Mouse (Mus musculus) heart, adult 2 months (tissue): ENCODE measurements around the gene Nfic. TPM values are rescaled to one million over a fixed set of nuclear protein-coding genes. Genes with fewer than 3 reads are reported as not detected.

ENCODE experiments used
- DNase-seq, 2 experiments: peaks; one replicate each; pipeline ENCODE4 v3.0.0; 2021
- H3K27ac ChIP-seq: fragments of 200-600 bp; 2 replicates; pipeline ENCODE4 v1.8.1; 2022
- H3K27me3 ChIP-seq: fragments of 200-500 bp; 2 replicates; pipeline ENCODE4 v1.6.1; 2012; ENCODE audit warnings: mild to moderate bottlenecking, low read length, inconsistent platforms, mixed read lengths; ENCODE audit not compliant: control insufficient read depth, insufficient read depth
- H3K36me3 ChIP-seq: fragments of 200-500 bp; 2 replicates; pipeline ENCODE4 v1.6.1; 2012; ENCODE audit warnings: low read length, inconsistent platforms; ENCODE audit not compliant: control insufficient read depth, insufficient read depth
- H3K4me1 ChIP-seq: fragments of 200-500 bp; 2 replicates; pipeline ENCODE4 v1.6.1; 2011; ENCODE audit warnings: low read length; ENCODE audit not compliant: control insufficient read depth, insufficient read depth
- H3K4me3 ChIP-seq: fragments of 200-600 bp; 2 replicates; pipeline ENCODE4 v1.8.1; 2022
- H3K79me2 ChIP-seq: fragments of 200-500 bp; replicated peaks from 2 replicates; pipeline ENCODE4 v1.6.1; 2012; ENCODE audit warnings: mild to moderate bottlenecking, inconsistent platforms, low read length, moderate library complexity, mixed read lengths; ENCODE audit not compliant: control insufficient read depth, insufficient read depth
- H3K9ac ChIP-seq: fragments of 200-500 bp; 2 replicates; pipeline ENCODE4 v1.6.1; 2012; ENCODE audit warnings: low read depth, mild to moderate bottlenecking, control low read depth, inconsistent platforms, low read length, mixed read lengths
- CTCF ChIP-seq: fragments of 200-600 bp; IDR thresholded peaks from 2 replicates; pipeline ENCODE4 v1.8.1; 2022; ENCODE audit warnings: antibody characterized with exemption, mild to moderate bottlenecking, moderate library complexity
- EP300 ChIP-seq: fragments of 200-500 bp; IDR thresholded peaks from 2 replicates; pipeline ENCODE4 v1.6.1; 2011; ENCODE audit warnings: low read depth, low read length, control low read depth; ENCODE audit not compliant: insufficient read depth
- POLR2A ChIP-seq: fragments of 200-500 bp; IDR thresholded peaks from 2 replicates; pipeline ENCODE4 v1.6.1; 2011; ENCODE audit warnings: mild to moderate bottlenecking, low read depth, low read length, control low read depth; ENCODE audit not compliant: insufficient read depth
- WGBS: fragments of 180-500 bp; shearing (Covaris S2); methylation state at CpG from one replicate; pipeline ENCODE4 v1.1.7; 2018; 5-methylcytosine and 5-hydroxymethylcytosine counted together
- intact Hi-C: fragments of 180-260 bp; cut with DNase I; formaldehyde crosslinking; loops from one replicate; pipeline ENCODE4 v1.15.1; 2025
- polyA plus RNA-seq: library from polyadenylated mRNA; depleted of rRNA; stranded (reverse); fragments of >200 nt; gene quantifications from 2 replicates; pipeline ENCODE4 v1.2.3, GENCODE M21; 2012
- total RNA-seq, 2 experiments: library from RNA; stranded (reverse); gene quantifications; 2 replicates each; pipeline ENCODE4 v1.2.3; 2021

Nfic gene
- total and polyA plus RNA-seq, 3 experiments = 80.1 to 104 (median 94.2) TPM

- intact Hi-C loops = loop anchor here (5.0 kb wide), 1 partner anchor 33 kb away; no protein-coding TSS in a partner anchor
- WGBS = 24% methylated on average over 8 of the region's 8 CpGs
- Histone ChIP-seq H3K79me2 (no peaks in the 10 kb centered on the region), H3K27ac (peak overlapping the region; percentile 91), H3K4me1 (peaks cover 60% of the 10 kb centered on the region), H3K27me3 (no peaks in the 10 kb centered on the region), H3K9ac (peak overlapping the region; percentile 7; the same call in 1 of the 2 replicates), H3K4me3 (no peak overlapping the region), H3K36me3 (peaks cover 27% of the 10 kb centered on the region)
- no peak for TF ChIP-seq EP300
- no peak for TF ChIP-seq CTCF
- TF ChIP-seq POLR2A = no peak
- DNase-seq = no peak
Measured at GRCm38 (mm10) chr10:81409330-81409729, 46.1 kb downstream of the Nfic start.

GRCm38 (mm10) chr10:81408871-81409291 is 46.6 kb downstream of the Nfic start:
- Histone ChIP-seq H3K9ac (no peak overlapping the region), H3K4me3 (no peak overlapping the region), H3K79me2 (no peaks in the 10 kb centered on the region), H3K36me3 (peaks cover 26% of the 10 kb centered on the region), H3K27ac (peak overlapping the region; percentile 91), H3K4me1 (peaks cover 58% of the 10 kb centered on the region), H3K27me3 (no peaks in the 10 kb centered on the region)
- TF ChIP-seq EP300 (peak; percentile 97; the same call in 1 of the 2 replicates), CTCF (peak; percentile 99), POLR2A (no peak; the same call in 1 of the 2 replicates)
- 8% methylated on average over 9 of the region's 9 CpGs for WGBS
- intact Hi-C loops = loop anchor here (5.0 kb wide), 1 partner anchor 33 kb away; no protein-coding TSS in a partner anchor
- peak; percentile 91 to 92 for DNase-seq

- peaks cover 54% of the 10 kb centered on the region for H3K4me1 ChIP-seq
- H3K79me2 ChIP-seq = no peaks in the 10 kb centered on the region
- no peak overlapping the region for H3K4me3 ChIP-seq
- peaks cover 22% of the 10 kb centered on the region for H3K36me3 ChIP-seq
- peak overlapping the region; percentile 91 for H3K27ac ChIP-seq
- WGBS = 58% methylated on average over 13 of the region's 13 CpGs
- intact Hi-C loops = loop anchor here (5.0 kb wide), 1 partner anchor 34 kb away; no protein-coding TSS in a partner anchor
- DNase-seq = no peak
- TF ChIP-seq POLR2A (no peak), CTCF (no peak), EP300 (no peak)
- H3K9ac ChIP-seq = peak overlapping the region; percentile 21
- H3K27me3 ChIP-seq = no peaks in the 10 kb centered on the region
Measured at GRCm38 (mm10) chr10:81408424-81408729, 47.1 kb downstream of the Nfic start.

- H3K27me3 ChIP-seq = no peaks in the 10 kb centered on the region
- no peaks in the 10 kb centered on the region for H3K79me2 ChIP-seq
- intact Hi-C loops = loop anchor here (5.0 kb wide), 1 partner anchor 35 kb away; no protein-coding TSS in a partner anchor
- 20% methylated on average over 31 of the region's 31 CpGs for WGBS
- peak; percentile 26 for TF ChIP-seq CTCF
- 0 out of 2 replicates have a peak, but pooled peaks have one; percentile 42 for TF ChIP-seq POLR2A
- TF ChIP-seq EP300 = peak; percentile 83
- H3K4me3 ChIP-seq = peak overlapping the region; percentile 25
- H3K27ac ChIP-seq = peak overlapping the region; percentile 91
- peak overlapping the region; percentile 46 for H3K9ac ChIP-seq
- peaks cover 17% of the 10 kb centered on the region for H3K36me3 ChIP-seq
- H3K4me1 ChIP-seq = peaks cover 49% of the 10 kb centered on the region
- peak; percentile 80 to 91 for DNase-seq
Measured at GRCm38 (mm10) chr10:81407539-81408423, 47.7 kb downstream of the Nfic start.

- intact Hi-C loops = loop anchor here (5.0 kb wide), 1 partner anchor 36 kb away; no protein-coding TSS in a partner anchor
- TF ChIP-seq EP300 (no peak), POLR2A (no peak), CTCF (no peak)
- H3K4me3 ChIP-seq = peak overlapping the region; percentile 25
- DNase-seq = no peak
- peak overlapping the region; percentile 91 for H3K27ac ChIP-seq
- 36% methylated on average over 24 of the region's 24 CpGs for WGBS
- H3K36me3 ChIP-seq = peaks cover 11% of the 10 kb centered on the region
- H3K9ac ChIP-seq = peak overlapping the region; percentile 46
- H3K27me3 ChIP-seq = no peaks in the 10 kb centered on the region
- no peaks in the 10 kb centered on the region for H3K79me2 ChIP-seq
- H3K4me1 ChIP-seq = peaks cover 44% of the 10 kb centered on the region
Measured at GRCm38 (mm10) chr10:81406504-81407440, 48.7 kb downstream of the Nfic start.
